Mouse (Mus musculus): ENCODE measurements around the gene Nppb. TPM values are rescaled to one million over a fixed set of nuclear protein-coding genes. Genes with fewer than 3 reads are reported as not detected.

The Nppb gene
- polyA plus RNA-seq, 1 experiment from 2014 or later, result not detected

- ATAC-seq (ENCODE audit: low FRiP score, low TSS enrichment) (peak; percentile 62), DNase-seq (peak; percentile 93)
- peak within 1 kb of the TSS; percentile 88 for H3K4me3 ChIP-seq (replicated peaks; ENCODE audit: low read depth, low read length)
- peaks cover 20% of the 10 kb centered on the region for H3K36me3 ChIP-seq (ENCODE audit: control insufficient read depth, insufficient read depth, low read length)
- H3K27me3 ChIP-seq (ENCODE audit: control insufficient read depth, insufficient read depth, low read length), result 0 out of 2 replicates have a peak, but pooled peaks cover 3% of the 10 kb centered on the region
- peak within 1 kb of the TSS; percentile 85 for H3K9ac ChIP-seq (replicated peaks; ENCODE audit: low read length)
- peak within 1 kb of the TSS; percentile 71 for H3K27ac ChIP-seq (replicated peaks; ENCODE audit: low read depth, low read length)
- H3K4me1 ChIP-seq (ENCODE audit: control insufficient read depth, insufficient read depth, low read length), result peaks cover 22% of the 10 kb centered on the region
- peak within 1 kb of the TSS; percentile 99 for H3K4me2 ChIP-seq (ENCODE audit: low read length)
- 1% methylated on average over 33 of the region's 35 CpGs for WGBS
- no peaks in the 10 kb centered on the region for H3K9me3 ChIP-seq (ENCODE audit: control insufficient read depth, low read length)
Measured at GRCm38 (mm10) chr4:147940576-147941044, 45.0 kb upstream of the Nppb start, which contains the start of gene 2510039O18Rik. 2510039O18Rik (plus strand) TSS chr4:147940895.

GRCm38 (mm10) chr4:147941045-147942020 is 44.3 kb upstream of the Nppb start:
- DNase-seq, result no peak
- 8% methylated on average over 84 of the region's 88 CpGs for WGBS
- H3K27me3 ChIP-seq (ENCODE audit: control insufficient read depth, insufficient read depth, low read length), result no peaks in the 10 kb centered on the region
- peaks cover 27% of the 10 kb centered on the region for H3K36me3 ChIP-seq (ENCODE audit: control insufficient read depth, insufficient read depth, low read length)
- peak; percentile 59 for ATAC-seq (ENCODE audit: low FRiP score, low TSS enrichment)
- H3K4me2 ChIP-seq (ENCODE audit: low read length), result peak overlapping the region; percentile 99
- H3K27ac ChIP-seq (replicated peaks; ENCODE audit: low read depth, low read length), result peak overlapping the region; percentile 71
- H3K4me3 ChIP-seq (replicated peaks; ENCODE audit: low read depth, low read length), result peak overlapping the region; percentile 88
- H3K4me1 ChIP-seq (ENCODE audit: control insufficient read depth, insufficient read depth, low read length), result peaks cover 22% of the 10 kb centered on the region
- peak overlapping the region; percentile 85 for H3K9ac ChIP-seq (replicated peaks; ENCODE audit: low read length)
- H3K9me3 ChIP-seq (ENCODE audit: control insufficient read depth, low read length), result no peaks in the 10 kb centered on the region

DNA sequence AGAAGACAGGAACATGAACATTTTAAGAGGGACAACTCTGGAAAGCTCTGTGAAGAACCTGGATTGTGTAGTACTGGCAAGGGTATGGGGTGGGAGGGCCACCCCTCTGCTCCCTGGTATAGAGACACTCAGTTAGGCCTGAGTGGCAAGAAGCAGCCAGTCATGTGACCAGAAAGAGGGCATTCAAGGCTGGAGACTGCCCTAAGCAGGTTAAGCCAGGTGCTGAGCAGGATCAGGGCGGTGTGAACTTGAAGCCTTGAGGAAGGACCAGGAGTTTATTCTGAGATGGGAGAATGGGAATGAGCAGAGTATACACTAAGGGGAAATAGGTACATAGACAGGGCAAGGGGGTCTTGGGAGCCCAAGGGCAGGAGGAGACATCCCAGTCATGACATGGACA is 42.6 kb upstream of the Nppb start:
- H3K27ac ChIP-seq (replicated peaks; ENCODE audit: low read depth, low read length), result no peak overlapping the region
- no peak for ATAC-seq (ENCODE audit: low FRiP score, low TSS enrichment)

DNA sequence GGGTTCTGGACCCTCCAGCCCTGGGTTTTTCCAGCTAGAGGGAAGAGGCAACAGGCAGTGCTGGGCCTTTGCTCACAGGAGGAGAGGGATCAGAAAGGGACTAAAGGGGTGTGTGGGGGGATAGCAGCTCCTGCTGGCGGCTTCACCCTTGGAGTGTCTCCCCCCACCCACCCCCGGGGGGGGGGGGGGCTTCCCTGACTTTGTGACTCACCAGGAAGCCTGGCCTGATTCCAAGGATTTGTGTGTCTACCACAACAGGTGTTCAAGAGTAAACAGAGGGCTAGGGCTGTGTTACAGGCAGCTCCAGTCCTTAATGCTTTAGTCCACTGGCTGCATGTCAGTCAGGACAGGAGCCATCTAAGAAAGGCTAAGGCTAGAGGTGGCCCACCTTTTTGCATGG is 38.1 kb upstream of the Nppb start:
- ATAC-seq (ENCODE audit: low FRiP score, low TSS enrichment) (no peak), DNase-seq (no peak)
- Histone ChIP-seq H3K27me3 (ENCODE audit: control insufficient read depth, insufficient read depth, low read length) (no peaks in the 10 kb centered on the region), H3K9me3 (ENCODE audit: control insufficient read depth, low read length) (no peaks in the 10 kb centered on the region), H3K36me3 (ENCODE audit: control insufficient read depth, insufficient read depth, low read length) (peaks cover 59% of the 10 kb centered on the region), H3K4me1 (ENCODE audit: control insufficient read depth, insufficient read depth, low read length) (peaks cover 7% of the 10 kb centered on the region), H3K9ac (replicated peaks; ENCODE audit: low read length) (no peak overlapping the region), H3K27ac (replicated peaks; ENCODE audit: low read depth, low read length) (no peak overlapping the region), H3K4me3 (replicated peaks; ENCODE audit: low read depth, low read length) (no peak overlapping the region), H3K4me2 (ENCODE audit: low read length) (no peak overlapping the region)
- WGBS, result 66% methylated on average over 2 of the region's 2 CpGs

More for the DNA sequence above, 42.6 kb upstream of the Nppb start:
- Histone ChIP-seq H3K4me2 (ENCODE audit: low read length) (peak overlapping the region; percentile 7; the same call in 1 of the 2 replicates), H3K27me3 (ENCODE audit: control insufficient read depth, insufficient read depth, low read length) (no peaks in the 10 kb centered on the region), H3K9ac (replicated peaks; ENCODE audit: low read length) (no peak overlapping the region), H3K9me3 (ENCODE audit: control insufficient read depth, low read length) (no peaks in the 10 kb centered on the region), H3K36me3 (ENCODE audit: control insufficient read depth, insufficient read depth, low read length) (peaks cover 44% of the 10 kb centered on the region), H3K4me1 (ENCODE audit: control insufficient read depth, insufficient read depth, low read length) (peaks cover 22% of the 10 kb centered on the region), H3K4me3 (replicated peaks; ENCODE audit: low read depth, low read length) (no peak overlapping the region)
- no peak for DNase-seq
- WGBS, result 92% methylated on average over 1 of the region's 1 CpGs

DNA sequence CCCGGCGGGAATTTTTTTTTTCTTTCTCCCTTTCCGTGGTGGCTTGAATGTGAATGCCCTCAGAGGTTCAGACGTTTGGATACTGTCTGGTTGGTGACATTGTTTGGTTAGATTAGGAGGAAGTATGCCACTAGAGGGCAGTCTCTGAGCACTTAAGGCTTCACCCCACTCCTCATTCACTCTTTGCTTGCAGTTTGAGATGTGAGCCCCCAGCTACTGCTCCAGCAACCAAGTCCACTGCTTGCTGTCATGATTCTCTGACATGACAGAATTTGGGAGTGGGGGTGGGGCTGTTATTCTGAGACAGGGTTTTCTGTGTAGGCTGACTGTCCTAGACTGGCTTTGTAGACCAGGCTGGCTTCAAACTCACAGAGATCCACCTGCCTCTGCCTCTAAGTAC is 32.0 kb upstream of the Nppb start:
- Histone ChIP-seq H3K36me3 (ENCODE audit: control insufficient read depth, insufficient read depth, low read length) (peaks cover 12% of the 10 kb centered on the region; the same call in 1 of the 2 replicates), H3K4me3 (replicated peaks; ENCODE audit: low read depth, low read length) (no peak overlapping the region), H3K4me1 (ENCODE audit: control insufficient read depth, insufficient read depth, low read length) (no peaks in the 10 kb centered on the region), H3K27ac (replicated peaks; ENCODE audit: low read depth, low read length) (no peak overlapping the region), H3K9me3 (ENCODE audit: control insufficient read depth, low read length) (no peaks in the 10 kb centered on the region), H3K9ac (replicated peaks; ENCODE audit: low read length) (no peak overlapping the region), H3K27me3 (ENCODE audit: control insufficient read depth, insufficient read depth, low read length) (no peaks in the 10 kb centered on the region), H3K4me2 (ENCODE audit: low read length) (no peak overlapping the region)
- ATAC-seq (ENCODE audit: low FRiP score, low TSS enrichment) (no peak), DNase-seq (peak; percentile 84)
- 14% methylated on average over 4 of the region's 4 CpGs for WGBS

DNA sequence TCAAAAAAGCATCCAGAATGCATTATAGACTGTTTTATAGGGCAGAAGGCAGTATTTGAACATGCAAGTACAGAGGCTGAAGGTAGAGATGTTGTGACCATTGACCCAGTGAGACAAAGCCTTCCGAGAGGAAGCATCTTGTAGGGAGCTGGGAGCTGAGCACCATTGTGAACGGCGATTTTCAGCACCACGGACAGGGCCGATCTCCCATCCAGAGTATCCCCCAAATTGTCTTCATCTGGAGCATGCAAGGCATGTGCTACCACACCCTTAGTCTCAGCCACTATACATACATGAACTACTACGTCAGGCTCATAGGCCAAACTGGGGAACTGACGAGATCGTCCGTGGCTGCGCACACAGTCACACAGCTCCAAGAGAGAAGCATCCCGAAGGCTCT is 28.4 kb upstream of the Nppb start:
- H3K27ac ChIP-seq (replicated peaks; ENCODE audit: low read depth, low read length), result no peak overlapping the region
- DNase-seq (no peak), ATAC-seq (ENCODE audit: low FRiP score, low TSS enrichment) (no peak)
- no peaks in the 10 kb centered on the region for H3K4me1 ChIP-seq (ENCODE audit: control insufficient read depth, insufficient read depth, low read length)
- no peak overlapping the region for H3K9ac ChIP-seq (replicated peaks; ENCODE audit: low read length)
- H3K27me3 ChIP-seq (ENCODE audit: control insufficient read depth, insufficient read depth, low read length), result no peaks in the 10 kb centered on the region
- H3K9me3 ChIP-seq (ENCODE audit: control insufficient read depth, low read length), result no peaks in the 10 kb centered on the region
- no peak overlapping the region for H3K4me3 ChIP-seq (replicated peaks; ENCODE audit: low read depth, low read length)
- no peaks in the 10 kb centered on the region for H3K36me3 ChIP-seq (ENCODE audit: control insufficient read depth, insufficient read depth, low read length)
- 43% methylated on average over 11 of the region's 11 CpGs for WGBS
- H3K4me2 ChIP-seq (ENCODE audit: low read length), result no peak overlapping the region

DNA sequence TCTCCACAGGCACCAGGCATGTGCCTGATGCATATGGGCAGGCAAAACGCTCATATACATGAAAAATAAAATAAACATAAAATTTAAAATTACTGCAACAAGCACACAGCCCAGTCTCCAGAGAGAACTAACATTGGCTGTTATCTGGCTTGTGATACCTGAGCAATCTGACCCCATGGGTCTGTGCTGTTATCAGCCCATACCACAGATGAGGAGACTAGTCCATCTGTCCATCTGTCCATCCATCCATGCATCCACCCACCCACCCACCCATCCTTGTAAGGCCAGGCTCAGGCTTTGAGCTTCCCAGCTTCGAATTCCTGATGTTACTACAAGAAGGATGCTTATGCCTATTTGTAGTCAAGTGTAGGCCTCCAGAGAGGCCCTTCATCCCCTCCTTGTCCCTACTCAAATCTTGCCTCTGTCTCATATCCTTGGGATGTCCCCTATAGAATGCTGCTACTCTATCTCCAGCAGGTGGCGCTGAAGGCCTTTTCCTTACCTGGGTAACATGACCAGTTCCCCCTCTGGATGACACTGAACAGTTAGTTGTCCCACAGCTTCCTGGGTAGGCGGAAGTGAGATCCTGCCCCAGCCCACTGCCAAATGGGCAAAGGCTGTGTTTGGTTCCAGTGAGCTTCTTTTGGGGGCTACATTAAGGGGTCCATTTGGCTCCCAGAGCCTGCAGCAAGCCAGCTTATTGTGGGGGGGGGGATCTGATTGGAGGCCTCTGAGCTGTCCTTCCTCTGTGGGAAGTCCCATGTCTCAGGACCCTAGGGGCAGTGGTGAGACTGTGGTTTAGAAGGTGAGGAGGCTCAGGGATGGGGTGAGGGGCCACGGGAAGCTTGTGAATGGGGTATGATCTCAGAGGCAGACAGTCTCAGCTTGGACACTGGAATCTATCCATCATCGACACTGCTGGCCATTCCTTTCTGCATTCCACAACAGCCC is 25.4 kb upstream of the Nppb start:
- no peak overlapping the region for H3K4me2 ChIP-seq (ENCODE audit: low read length)
- ATAC-seq (ENCODE audit: low FRiP score, low TSS enrichment) (peak; percentile 71), DNase-seq (peak; percentile 91)
- H3K9me3 ChIP-seq (ENCODE audit: control insufficient read depth, low read length), result no peaks in the 10 kb centered on the region
- H3K9ac ChIP-seq (replicated peaks; ENCODE audit: low read length), result no peak overlapping the region
- H3K4me3 ChIP-seq (replicated peaks; ENCODE audit: low read depth, low read length), result no peak overlapping the region
- H3K4me1 ChIP-seq (ENCODE audit: control insufficient read depth, insufficient read depth, low read length), result no peaks in the 10 kb centered on the region
- H3K27ac ChIP-seq (replicated peaks; ENCODE audit: low read depth, low read length), result no peak overlapping the region
- no peaks in the 10 kb centered on the region for H3K27me3 ChIP-seq (ENCODE audit: control insufficient read depth, insufficient read depth, low read length)
- WGBS, result 42% methylated on average over 6 of the region's 6 CpGs
- H3K36me3 ChIP-seq (ENCODE audit: control insufficient read depth, insufficient read depth, low read length), result no peaks in the 10 kb centered on the region

- Histone ChIP-seq H3K27ac (replicated peaks; ENCODE audit: low read depth, low read length) (no peak overlapping the region), H3K4me3 (replicated peaks; ENCODE audit: low read depth, low read length) (no peak overlapping the region), H3K27me3 (ENCODE audit: control insufficient read depth, insufficient read depth, low read length) (no peaks in the 10 kb centered on the region), H3K9me3 (ENCODE audit: control insufficient read depth, low read length) (no peaks in the 10 kb centered on the region), H3K4me2 (ENCODE audit: low read length) (no peak overlapping the region), H3K4me1 (ENCODE audit: control insufficient read depth, insufficient read depth, low read length) (no peaks in the 10 kb centered on the region), H3K36me3 (ENCODE audit: control insufficient read depth, insufficient read depth, low read length) (no peaks in the 10 kb centered on the region), H3K9ac (replicated peaks; ENCODE audit: low read length) (no peak overlapping the region)
- WGBS, result 51% methylated on average over 6 of the region's 6 CpGs
- ATAC-seq (ENCODE audit: low FRiP score, low TSS enrichment) (no peak), DNase-seq (no peak)
Measured at GRCm38 (mm10) chr4:147962781-147963180, 22.8 kb upstream of the Nppb start.
